Mouse (Mus musculus): ENCODE results near the gene Hip1r.

DNA sequence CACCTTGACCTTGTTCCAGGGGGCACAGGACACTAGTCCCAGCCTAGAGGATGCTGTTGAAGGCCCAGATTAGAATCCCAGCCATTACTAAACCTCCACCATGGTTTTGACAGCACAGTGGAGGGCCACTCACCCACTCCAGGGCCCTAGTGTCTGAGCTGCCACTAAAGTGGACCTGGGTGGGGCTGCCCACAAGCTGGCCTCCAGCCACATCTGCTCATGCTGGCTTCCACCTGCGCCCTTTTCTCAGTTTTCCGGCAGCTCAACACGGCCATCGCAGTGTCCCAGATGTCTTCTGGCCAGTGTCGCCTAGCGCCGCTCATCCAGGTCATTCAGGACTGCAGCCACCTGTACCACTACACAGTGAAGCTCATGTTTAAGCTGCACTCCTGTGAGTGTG, 21.0 kb downstream of the Hip1r start:
- TF ChIP-seq POLR2AphosphoS5 (IDR thresholded peaks at IDR 0.05; ENCODE audit: insufficient replicate concordance, low read depth, low read length) (no peak), CTCF (IDR thresholded peaks at IDR 0.05; ENCODE audit: low read depth, low read length) (no peak)
